Mouse (Mus musculus) limb, embryonic 10.5 days (tissue): ENCODE data around the gene Degs1. TPM values are rescaled to one million over a fixed set of nuclear protein-coding genes. Genes with fewer than 3 reads are reported as not detected.

Experiments
- DNase-seq: peaks from one replicate; pipeline ENCODE4 v3.0.0-alpha.2; 2017; ENCODE audit warnings: low spot score
- H3K27ac ChIP-seq: fragments of 300-500 bp; sonication (generic); 2 replicates; pipeline ENCODE4 v1.5.1; 2016; ENCODE audit warnings: mild to moderate bottlenecking
- H3K27me3 ChIP-seq: fragments of 300-500 bp; sonication (generic); 2 replicates; pipeline ENCODE4 v1.6.1; 2016; ENCODE audit warnings: low read depth, mild to moderate bottlenecking; ENCODE audit not compliant: poor library complexity, severe bottlenecking
- H3K36me3 ChIP-seq: fragments of 300-500 bp; sonication (generic); 2 replicates; pipeline ENCODE4 v1.6.1; 2016; ENCODE audit warnings: mild to moderate bottlenecking, moderate library complexity
- H3K4me1 ChIP-seq: fragments of 300-500 bp; sonication (generic); 2 replicates; pipeline ENCODE4 v1.6.1; 2016
- H3K4me3 ChIP-seq: fragments of 300-500 bp; sonication (generic); 2 replicates; pipeline ENCODE4 v1.5.1; 2016; ENCODE audit warnings: mild to moderate bottlenecking, moderate library complexity
- H3K9me3 ChIP-seq: fragments of 300-500 bp; sonication (generic); replicated peaks from 2 replicates; pipeline ENCODE4 v1.6.1; 2016; ENCODE audit warnings: mild to moderate bottlenecking
- WGBS: fragments of 180-500 bp; shearing (Covaris S2); methylation state at CpG from one replicate; pipeline ENCODE4 v1.1.7; 2016; 5-methylcytosine and 5-hydroxymethylcytosine counted together
- polyA plus RNA-seq: library from polyadenylated mRNA; unstranded; fragments of >200 nt; fragmentation: Nextera tagmentation; extraction: Ambion mirVana; gene quantifications from 2 replicates; pipeline ENCODE4 v1.2.1, GENCODE M21; 2016

The Degs1 gene
- polyA plus RNA-seq, 1 experiment from 2014 or later: 65.1 TPM

DNA sequence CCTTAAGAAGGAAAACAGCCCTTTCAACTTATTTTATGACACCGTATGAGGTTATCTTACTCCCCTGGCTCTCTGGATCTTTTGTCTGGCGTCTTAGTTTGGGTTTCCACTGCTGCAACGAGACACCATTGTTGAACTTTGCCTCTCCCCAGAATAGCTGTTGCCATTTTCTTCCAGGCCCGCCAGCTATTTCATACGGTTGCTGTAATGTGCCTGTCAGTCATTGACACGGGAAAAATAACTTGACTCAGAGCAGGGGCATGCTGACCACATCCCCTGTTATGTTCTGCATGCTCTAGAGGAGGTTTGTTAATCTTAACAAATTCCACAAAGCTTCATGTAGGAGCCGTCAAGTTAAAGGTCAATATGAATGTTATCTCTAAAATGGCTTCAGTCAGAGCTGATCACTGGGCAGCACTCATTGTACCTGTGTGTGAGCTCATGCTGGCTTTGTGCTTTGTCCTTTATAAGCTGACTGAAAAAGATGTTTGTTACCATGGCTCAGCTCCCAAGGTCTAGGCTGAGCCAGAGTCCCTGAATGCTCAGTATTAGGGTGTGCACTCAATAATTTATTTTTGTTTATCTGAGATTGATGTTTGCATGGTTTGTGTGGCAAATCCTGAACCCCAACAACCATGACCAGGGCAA is 44.4 kb downstream of the Degs1 start:
- no peaks in the 10 kb centered on the region for H3K4me1 ChIP-seq
- no peaks in the 10 kb centered on the region for H3K36me3 ChIP-seq
- no peaks in the 10 kb centered on the region for H3K27me3 ChIP-seq
- H3K27ac ChIP-seq: no peak overlapping the region
- H3K4me3 ChIP-seq: no peak overlapping the region
- H3K9me3 ChIP-seq: no peaks in the 10 kb centered on the region
- no peak for DNase-seq
- WGBS: 74% methylated on average over 7 of the region's 7 CpGs

DNA sequence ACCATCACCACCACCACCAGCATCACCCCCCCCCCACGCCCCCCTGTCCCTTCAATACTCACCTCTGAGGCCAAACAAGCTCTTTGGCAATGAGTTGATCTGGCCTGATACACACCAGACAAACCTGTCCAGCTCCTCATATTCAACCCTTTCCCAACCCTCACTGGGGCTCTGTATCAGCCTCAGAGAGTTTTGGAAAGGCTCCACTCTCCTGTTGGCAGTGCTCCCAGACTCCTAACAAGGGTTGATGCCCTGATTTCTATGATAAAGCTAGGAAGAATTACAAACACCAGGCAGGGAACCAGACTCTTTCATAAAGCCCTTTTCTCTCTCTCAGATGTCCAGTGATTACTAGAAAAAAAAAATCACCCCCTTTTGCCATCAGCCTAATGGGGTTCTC is 45.2 kb downstream of the Degs1 start:
- Histone ChIP-seq H3K27me3 (no peaks in the 10 kb centered on the region), H3K36me3 (no peaks in the 10 kb centered on the region), H3K9me3 (no peaks in the 10 kb centered on the region), H3K27ac (no peak overlapping the region), H3K4me1 (no peaks in the 10 kb centered on the region), H3K4me3 (no peak overlapping the region)
- WGBS: 96% methylated on average over 1 of the region's 1 CpGs
- no peak for DNase-seq

- no peak for DNase-seq
- Histone ChIP-seq H3K9me3 (0 out of 2 replicates have a peak, but pooled peaks cover 2% of the 10 kb centered on the region), H3K4me1 (no peaks in the 10 kb centered on the region), H3K27ac (no peak overlapping the region), H3K36me3 (no peaks in the 10 kb centered on the region), H3K4me3 (no peak overlapping the region), H3K27me3 (no peaks in the 10 kb centered on the region)
- 84% methylated on average over 4 of the region's 4 CpGs for WGBS
Measured at GRCm38 (mm10) chr1:182235174-182235573, 47.4 kb downstream of the Degs1 start.

DNA sequence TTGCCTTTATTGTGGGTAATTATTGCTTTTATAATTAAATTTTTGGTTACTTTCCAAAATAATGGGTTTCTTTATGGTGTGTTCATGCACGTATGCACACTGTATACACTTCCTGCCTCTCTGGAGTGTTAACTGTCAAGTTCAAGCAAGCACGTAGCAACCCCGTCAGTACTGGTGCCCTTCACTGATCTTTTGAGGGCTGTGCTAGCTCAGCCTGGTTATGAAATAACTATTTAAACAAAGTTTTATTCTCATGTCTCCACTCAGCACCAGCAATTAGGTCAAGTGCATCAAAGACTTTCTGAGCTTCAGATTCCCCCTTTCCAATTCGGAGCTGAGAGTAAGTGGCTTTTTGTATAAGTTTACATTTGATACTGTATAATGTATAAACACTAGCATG is 53.2 kb downstream of the Degs1 start:
- Histone ChIP-seq H3K27ac (no peak overlapping the region), H3K4me3 (no peak overlapping the region), H3K36me3 (no peaks in the 10 kb centered on the region), H3K27me3 (no peaks in the 10 kb centered on the region), H3K4me1 (peaks cover 10% of the 10 kb centered on the region; the same call in 1 of the 2 replicates), H3K9me3 (0 out of 2 replicates have a peak, but pooled peaks cover 2% of the 10 kb centered on the region)
- WGBS: 92% methylated on average over 4 of the region's 4 CpGs
- no peak for DNase-seq

GRCm38 (mm10) chr1:182227141-182227963 is 55.3 kb downstream of the Degs1 start:
- Histone ChIP-seq H3K4me1 (peaks cover 10% of the 10 kb centered on the region; the same call in 1 of the 2 replicates), H3K27ac (peak overlapping the region; percentile 53; the same call in 1 of the 2 replicates), H3K27me3 (no peaks in the 10 kb centered on the region), H3K4me3 (no peak overlapping the region), H3K36me3 (no peaks in the 10 kb centered on the region), H3K9me3 (0 out of 2 replicates have a peak, but pooled peaks cover 2% of the 10 kb centered on the region)
- 75% methylated on average over 12 of the region's 12 CpGs for WGBS
- DNase-seq: no peak

DNA sequence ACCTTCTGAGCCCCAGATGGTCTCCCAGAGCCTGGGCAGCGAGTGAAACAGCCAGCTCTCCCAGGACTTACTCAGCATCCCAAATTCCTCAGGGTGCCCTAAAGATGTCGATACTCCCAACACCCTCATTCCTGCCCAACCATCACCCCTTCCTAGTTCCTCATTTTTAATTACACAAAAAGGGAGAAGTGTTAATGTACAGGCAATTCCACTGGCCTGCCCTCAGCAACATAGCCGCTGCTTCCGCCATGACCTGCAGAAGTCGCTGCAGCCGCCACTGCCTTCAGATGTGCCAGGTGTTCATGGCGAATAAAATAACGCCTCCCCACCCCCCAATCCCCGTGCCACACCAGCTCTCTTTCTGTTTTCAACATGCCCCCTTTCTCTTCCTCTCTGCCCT is 56.3 kb downstream of the Degs1 start:
- Histone ChIP-seq H3K4me3 (no peak overlapping the region), H3K27ac (no peak overlapping the region; the same call in 1 of the 2 replicates), H3K4me1 (peaks cover 10% of the 10 kb centered on the region; the same call in 1 of the 2 replicates), H3K27me3 (no peaks in the 10 kb centered on the region), H3K9me3 (0 out of 2 replicates have a peak, but pooled peaks cover 2% of the 10 kb centered on the region), H3K36me3 (no peaks in the 10 kb centered on the region)
- DNase-seq: no peak
- 93% methylated on average over 9 of the region's 9 CpGs for WGBS

Other genes with a start within 250 kb of the Degs1 start
- 168 TPM in 2 replicates for gene Srp9, start 158.1 kb downstream of the Degs1 start, polyA plus RNA-seq
- gene Vmn1r1, start 118.3 kb downstream of the Degs1 start, polyA plus RNA-seq: not detected in 2 replicates
- 20.3 and 20.9 TPM in 2 replicates for gene Fbxo28, start 58.8 kb upstream of the Degs1 start, polyA plus RNA-seq
- gene Trp53bp2, start 126.4 kb upstream of the Degs1 start, polyA plus RNA-seq: 34.3 and 37.1 TPM in 2 replicates
- 65.2 and 86.5 TPM in 2 replicates for gene Capn2, start 234.8 kb upstream of the Degs1 start, polyA plus RNA-seq